Mouse (Mus musculus) T-cell, adult 2 months (primary cell): ENCODE results near the gene Ccdc69.
A peak's percentile ranks its signal among the peaks of the same experiment; 100 is the strongest.
"Not testable (repeated sequence)": the region's sequence is repeated elsewhere in the genome, so short reads cannot be mapped to it uniquely, and the experiment has no call there.

Experiments used
- DNase-seq: peaks from one replicate; pipeline ENCODE4 v3.0.0; 2022; ENCODE audit warnings: low spot score

The Ccdc69 gene

GRCm38 (mm10) chr11:55077331-55078231 is at the start of gene Ccdc69:
TSS of gene Ccdc69 (minus strand) at chr11:55078131.
- peak; percentile 76 for DNase-seq

- DNase-seq = no peak
Observed at GRCm38 (mm10) chr11:55126663-55127062, 48.7 kb upstream of the Ccdc69 start.

GRCm38 (mm10) chr11:55121430-55121829 is 43.5 kb upstream of the Ccdc69 start:
- DNase-seq = no peak

- DNase-seq = peak; percentile 71
Observed at GRCm38 (mm10) chr11:55120821-55121271, 42.9 kb upstream of the Ccdc69 start.

DNA sequence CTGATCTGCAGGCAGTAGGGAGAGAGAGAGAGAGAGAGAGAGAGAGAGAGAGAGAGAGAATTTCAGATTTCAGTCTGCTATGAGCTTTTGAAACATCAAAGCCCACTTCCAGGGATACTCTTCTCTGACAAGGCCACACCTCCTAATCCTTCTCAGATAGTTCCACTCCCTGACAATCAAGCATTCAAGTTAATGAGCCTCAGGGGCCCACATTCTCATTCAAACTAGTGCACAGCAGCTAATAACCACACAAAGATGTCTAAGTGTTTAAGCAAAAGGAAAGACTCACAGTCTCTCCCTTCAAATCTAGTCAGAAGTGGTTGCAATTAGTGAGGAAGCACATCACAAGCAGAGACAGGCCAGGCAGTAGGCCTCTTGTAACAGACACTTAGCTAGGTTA is 42.3 kb upstream of the Ccdc69 start:
- DNase-seq = no peak

- no peak for DNase-seq
Observed at GRCm38 (mm10) chr11:55117031-55117430, 39.1 kb upstream of the Ccdc69 start.

- no peak for DNase-seq
Observed at GRCm38 (mm10) chr11:55116004-55116403, 38.1 kb upstream of the Ccdc69 start.

- no peak for DNase-seq
Observed at GRCm38 (mm10) chr11:55114291-55114690, 36.4 kb upstream of the Ccdc69 start.

DNA sequence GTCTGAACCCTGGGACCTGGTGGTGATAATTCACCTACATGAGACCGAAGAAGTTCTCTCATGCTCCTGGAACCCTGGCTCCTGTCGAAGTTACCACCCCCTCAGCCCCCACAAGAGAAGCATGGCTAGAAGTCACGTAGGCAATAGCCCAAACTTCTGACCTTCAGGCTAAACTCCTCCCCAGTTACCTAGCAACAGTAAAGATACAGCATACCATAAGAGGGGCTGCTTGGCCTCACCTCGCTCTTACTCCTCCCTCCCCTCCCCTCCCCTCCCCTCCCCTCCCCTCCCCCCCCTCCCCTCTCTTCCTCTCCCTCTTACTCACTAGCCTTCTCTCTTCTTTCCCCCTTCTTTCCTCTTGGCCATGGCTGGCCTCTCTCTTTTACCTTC is 35.9 kb upstream of the Ccdc69 start:
- not testable (repeated sequence) for DNase-seq

- peak; percentile 27 for DNase-seq
Observed at GRCm38 (mm10) chr11:55113209-55113860, 35.4 kb upstream of the Ccdc69 start.

GRCm38 (mm10) chr11:55110566-55111169 is 32.7 kb upstream of the Ccdc69 start:
- DNase-seq = no peak

DNA sequence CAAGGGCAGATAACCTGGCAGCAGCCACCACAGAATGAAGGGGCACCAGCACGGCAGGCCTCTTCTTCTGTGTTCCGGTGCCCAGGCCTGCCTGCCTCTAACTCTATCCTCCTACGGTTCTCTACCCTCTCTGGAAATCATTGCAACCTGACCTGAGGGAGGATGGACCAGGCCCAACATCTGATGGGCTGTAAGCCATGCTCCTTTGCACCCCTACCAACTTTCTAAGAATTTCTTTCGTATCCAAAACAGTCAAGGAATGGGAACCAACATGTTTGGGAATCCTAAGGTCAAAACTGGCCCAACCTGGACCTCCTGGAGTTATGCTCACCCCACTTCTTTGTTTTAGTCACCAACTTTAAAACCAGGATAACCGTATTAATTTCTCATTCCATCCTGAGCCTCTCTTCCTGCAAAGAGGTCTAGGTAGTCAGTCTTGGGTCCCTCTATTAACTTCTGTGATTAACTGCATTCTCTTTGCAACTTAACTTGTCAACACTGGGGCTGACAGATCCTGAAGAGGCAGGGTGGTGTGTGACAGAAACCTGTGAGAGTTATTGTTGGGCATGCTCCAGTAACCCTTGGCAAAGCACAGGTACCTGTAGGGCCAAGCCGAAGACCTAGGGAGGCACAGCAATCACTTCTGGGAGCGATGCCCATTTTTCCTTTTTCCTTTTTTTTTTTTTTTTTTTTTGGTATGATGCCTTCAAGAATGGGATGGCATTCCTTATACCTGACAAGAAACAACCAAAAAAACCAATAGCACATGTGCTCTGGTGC is 31.8 kb upstream of the Ccdc69 start:
- no peak for DNase-seq

DNA sequence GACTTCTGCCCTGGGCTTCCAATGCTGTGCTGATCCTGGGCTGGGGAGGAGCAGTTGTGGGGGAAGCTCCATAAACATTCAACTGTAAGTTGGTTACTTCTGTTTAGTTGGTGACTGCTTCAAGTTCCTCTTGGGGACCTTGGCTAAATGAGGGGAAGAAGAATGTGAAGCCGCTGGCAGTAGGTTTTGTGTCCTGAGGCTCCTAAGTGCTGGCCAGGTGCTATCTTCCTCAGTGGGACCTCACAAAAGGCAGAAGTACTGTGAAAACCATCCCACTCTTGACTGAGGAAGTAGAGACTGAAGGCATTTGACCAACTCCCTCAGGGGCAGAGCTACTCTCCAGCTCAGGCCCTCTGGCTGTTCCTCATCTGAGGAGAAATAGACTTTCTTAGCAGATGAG is 28.7 kb upstream of the Ccdc69 start:
- no peak for DNase-seq

DNA sequence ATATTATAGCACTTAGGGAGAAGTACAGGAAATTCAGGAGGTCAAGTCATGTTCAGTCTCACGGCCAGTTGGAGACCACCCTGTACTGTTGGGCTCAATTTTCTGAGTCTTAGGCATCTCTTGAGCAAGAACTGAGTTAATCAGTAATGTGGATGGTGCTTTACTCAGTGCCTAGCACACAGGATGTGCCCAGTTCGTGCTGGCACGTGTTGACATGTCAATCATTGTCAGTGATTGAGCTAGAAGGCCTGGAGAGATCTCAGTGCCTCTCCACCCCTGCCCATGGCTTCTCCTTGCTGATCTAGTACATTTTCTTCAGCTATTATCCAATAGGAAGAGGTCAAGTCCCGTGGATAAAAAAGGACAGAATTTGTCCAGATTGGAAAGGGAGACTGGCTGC is 27.5 kb upstream of the Ccdc69 start:
- DNase-seq = no peak

GRCm38 (mm10) chr11:55103229-55103628 is 25.3 kb upstream of the Ccdc69 start:
- no peak for DNase-seq

- DNase-seq = no peak
Observed at GRCm38 (mm10) chr11:55102015-55102414, 24.1 kb upstream of the Ccdc69 start.

DNA sequence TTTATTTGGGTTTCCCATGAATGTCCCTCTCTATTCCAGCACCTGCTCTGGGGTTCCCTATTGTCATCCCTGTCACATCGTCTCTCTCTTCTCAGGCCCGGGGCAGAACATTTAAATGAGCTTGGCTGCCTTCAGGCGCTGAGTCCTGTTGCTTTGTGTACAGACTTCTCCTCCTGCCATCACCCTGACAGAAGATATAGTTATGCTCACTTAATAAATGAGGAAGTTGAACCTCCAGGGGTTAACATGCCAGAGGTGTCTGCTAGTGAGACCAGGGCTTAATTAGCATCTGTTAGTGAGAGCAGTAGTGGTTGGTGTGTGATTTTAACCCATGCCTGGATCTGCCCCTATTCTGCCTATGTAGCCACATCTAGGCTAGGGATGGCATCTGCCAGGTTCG is 21.9 kb upstream of the Ccdc69 start:
- DNase-seq = no peak

GRCm38 (mm10) chr11:55099019-55099771 is 21.3 kb upstream of the Ccdc69 start:
- no peak for DNase-seq

DNA sequence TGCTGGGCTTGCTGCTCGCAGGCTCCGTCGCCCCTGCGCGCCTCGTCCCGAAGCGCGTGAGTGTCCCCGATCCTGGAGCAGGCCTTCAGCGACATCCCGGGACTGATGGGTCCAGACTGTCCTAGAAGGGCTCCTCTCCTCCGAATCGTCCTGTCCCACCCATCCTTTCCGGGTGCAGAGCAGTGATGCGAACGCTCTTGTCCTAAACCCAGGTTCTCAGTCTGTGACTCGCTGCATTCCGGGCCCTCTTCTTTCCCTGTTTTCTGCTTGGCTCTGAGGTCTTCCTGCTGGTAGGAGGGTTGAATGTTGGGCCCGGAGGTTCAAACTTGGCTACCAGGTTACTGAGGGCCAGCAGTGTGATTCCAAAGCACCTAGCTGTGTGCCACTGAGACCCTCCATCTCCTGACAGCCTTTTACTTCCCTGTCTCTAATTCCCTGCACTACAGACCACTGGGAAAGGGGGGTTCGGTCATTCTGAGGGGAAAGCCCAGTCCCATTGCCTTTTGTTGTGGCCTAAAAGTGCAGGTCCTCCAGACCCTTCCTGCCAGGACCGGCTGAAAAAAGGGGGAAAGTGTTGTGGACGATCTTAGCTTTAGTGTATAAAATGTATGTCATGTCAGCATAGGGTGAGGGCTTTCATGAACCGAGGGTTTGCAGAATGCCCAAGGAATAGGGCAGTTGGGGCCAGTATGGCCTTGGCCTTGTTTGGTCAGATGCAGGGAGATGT is 20.4 kb upstream of the Ccdc69 start:
- no peak for DNase-seq

DNA sequence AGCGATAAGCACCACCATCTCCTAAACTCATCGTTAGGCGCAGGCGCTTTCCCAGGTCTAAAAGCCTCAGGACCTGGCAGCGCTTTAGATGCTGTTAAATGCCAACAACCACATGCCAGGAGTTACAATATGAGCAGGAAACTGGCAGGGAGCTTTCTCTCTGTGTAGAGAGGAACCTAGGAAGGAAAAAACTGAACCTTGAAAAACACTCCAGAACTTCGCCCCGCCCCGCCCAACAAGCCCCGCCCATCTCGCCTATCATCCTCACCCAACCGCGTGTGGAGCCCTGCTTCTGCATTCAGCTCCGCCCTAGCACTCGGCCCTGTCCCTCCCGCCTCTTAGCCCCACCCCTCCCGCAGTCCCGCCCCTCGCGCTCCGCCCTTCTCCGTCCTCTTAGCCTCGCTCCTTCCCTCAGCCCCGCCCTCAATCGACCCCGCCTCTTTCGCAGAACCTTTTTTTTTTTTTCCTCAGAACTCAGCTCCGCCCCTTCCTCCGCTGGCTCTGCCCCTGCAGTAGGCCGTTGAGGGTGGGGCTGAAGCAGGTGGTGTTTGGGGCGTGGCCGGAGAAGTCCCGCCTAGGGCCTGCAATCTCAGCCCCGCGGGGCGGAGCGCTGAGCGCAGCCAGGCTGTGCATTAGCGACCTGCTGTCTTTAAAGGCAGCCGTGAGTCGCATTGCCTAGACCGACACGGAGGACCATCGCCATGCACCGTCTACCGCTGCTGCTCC is 19.7 kb upstream of the Ccdc69 start, which contains the start of gene Gm2a:
TSS of gene Gm2a (plus strand) at position 653 of the 726 bp plus-strand sequence.
- peak; percentile 97 for DNase-seq
